Mouse (Mus musculus): ENCODE results near the gene 3110040M04Rik.

3110040M04Rik gene

DNA sequence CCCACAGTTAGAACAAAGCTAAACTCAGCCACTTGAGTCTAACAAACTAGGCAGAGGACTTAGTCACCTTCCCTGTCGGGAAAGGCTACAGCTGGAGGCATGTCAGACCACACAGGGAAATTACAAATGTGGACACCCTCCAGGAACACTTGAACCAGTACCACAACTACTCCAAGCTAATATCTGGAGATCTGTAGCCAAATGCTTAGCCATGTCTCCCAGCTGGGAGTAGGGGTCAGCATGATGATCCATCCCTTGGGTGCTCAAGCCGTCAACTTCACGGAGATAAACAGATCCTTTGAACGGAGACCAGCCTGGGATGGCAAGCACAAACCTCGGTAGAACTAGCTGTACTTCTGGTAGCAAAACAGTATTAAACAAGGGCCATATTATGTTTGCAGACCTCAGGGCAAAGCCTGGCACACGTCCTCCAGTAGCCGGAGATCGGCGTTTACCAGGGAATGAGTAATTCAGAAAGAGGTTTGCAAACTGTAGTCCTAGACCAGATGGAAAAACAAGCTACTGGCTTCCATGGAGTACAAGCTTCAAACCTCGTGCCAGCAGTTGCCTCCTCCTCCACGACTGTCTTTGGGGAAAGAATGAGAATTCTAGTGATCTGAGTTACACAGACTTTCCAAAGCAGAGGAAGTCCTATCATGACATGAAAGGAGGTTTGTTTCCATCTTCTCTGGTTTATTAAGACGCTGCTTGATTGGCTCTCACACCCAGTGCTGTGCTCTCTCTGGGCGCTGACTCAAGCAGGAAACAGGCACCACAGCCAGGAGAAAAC, 32.4 kb downstream of the 3110040M04Rik start:
- DNase-seq (ENCODE audit: low read depth): peak; percentile 73

DNA sequence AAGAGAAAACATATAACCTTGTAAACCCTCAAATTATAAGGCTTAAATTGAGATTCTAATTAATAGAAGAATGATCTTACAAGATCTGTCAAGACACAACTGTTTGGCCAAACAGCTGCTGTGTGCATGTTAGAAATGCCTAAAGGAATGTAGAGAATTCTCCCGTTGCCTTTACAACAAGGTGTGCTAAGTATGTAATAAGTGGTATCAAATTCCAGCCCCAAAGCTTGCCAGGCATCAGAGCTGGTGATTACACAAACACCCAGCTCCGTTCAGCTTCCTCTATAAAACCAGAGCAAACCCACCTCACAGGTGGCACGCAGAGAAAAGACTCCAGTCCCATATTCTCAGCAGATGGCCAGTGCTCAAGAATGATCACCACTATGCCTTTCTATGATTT, 33.9 kb downstream of the 3110040M04Rik start:
- DNase-seq (ENCODE audit: low read depth): no peak

DNA sequence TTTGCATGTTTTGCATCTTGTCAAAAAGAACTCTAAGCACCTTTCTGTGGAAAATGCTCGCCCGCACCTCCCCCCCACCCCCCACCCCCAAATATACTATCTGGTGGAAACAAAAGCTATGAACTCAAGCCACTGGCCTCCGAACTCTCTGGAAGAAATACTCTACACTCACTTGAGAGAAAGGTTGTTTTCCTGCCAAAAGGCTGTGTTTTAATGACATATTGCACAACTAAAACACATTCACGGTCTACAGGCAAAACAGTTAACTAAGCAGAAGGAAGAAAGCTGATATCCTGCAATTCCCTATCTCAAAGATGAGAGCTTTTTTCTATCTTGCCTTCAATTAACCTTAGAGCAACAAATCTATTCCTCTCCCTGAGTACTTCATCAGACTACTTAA, 39.4 kb downstream of the 3110040M04Rik start:
- DNase-seq (ENCODE audit: low read depth): no peak

DNA sequence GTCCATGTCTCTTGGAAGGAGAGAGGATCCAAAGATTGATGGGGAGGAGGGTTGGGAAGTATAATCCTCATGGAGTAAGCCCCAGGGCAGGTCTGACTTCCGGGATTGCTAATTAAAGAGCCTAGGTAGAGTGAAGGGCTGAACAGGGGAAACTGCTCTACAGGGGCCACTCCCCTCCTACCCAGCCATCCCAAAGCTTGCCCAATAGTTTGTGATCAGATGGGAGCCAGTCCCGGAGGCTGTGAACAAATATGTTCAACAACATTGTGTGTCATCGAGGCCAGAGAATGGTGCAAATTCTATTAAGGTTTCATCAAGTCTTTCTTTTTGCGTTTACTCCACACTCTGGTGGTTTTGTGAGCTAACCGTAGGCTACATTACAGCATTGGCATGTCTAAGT, 40.1 kb downstream of the 3110040M04Rik start:
- no peak for DNase-seq (ENCODE audit: low read depth)

DNA sequence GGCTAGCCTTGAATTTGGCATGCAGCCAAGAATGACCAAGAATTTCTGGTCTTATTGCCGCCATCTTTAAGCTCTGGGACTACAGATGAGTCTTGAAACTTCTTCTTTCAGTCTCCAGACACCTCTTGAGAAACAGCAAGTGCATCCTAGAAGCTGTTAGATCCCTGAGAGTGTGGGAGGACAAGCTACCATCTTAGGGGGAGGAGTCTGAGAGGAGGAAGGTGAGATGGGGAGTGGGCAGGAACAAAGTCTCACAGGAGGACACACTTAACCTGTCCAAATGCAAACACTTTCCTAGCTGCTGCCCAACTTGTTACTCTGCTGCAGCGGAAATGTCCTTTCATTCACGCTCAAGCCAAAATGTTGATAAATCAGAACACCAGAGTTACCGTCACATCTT, 40.8 kb downstream of the 3110040M04Rik start:
- no peak for DNase-seq (ENCODE audit: low read depth)

DNA sequence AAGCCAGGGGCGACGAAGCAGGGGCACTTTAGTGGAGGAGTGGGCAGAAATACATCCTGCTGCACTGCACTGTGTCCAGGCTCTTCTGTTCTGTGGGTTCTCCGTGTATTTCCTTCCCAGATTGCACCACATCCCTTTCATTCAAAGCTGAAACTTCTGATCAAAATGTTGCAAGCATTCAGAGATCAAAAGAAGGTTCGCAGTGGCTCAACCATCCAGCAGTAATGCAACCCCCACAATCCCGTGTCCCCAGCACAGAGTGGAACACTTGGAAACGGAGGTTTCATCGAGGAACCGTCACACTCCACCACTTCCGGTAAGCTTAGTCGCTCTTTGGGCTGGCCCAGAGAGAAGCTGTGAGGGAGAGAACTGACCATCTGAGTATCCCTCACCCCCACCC, 41.2 kb downstream of the 3110040M04Rik start:
- DNase-seq (ENCODE audit: low read depth): peak; percentile 49

DNA sequence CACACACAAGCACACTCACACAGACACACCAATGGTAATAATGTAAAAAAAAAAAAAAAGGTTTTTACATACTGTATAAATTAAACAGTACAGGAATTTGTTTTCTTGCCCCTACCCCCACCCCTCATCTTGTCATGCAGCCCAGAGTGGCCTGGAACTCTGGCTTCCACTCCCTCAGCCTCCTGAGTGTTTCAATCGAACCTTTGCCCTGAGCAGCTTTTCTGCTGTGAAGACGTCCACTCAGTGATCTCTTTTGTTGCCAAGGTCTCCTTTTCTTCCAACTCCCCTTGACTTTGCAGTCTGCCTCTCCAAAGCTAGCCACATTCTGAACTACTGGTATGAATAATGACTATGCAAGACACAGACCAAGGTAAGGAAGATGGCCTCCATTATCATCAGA, 41.9 kb downstream of the 3110040M04Rik start:
- DNase-seq (ENCODE audit: low read depth): no peak

DNA sequence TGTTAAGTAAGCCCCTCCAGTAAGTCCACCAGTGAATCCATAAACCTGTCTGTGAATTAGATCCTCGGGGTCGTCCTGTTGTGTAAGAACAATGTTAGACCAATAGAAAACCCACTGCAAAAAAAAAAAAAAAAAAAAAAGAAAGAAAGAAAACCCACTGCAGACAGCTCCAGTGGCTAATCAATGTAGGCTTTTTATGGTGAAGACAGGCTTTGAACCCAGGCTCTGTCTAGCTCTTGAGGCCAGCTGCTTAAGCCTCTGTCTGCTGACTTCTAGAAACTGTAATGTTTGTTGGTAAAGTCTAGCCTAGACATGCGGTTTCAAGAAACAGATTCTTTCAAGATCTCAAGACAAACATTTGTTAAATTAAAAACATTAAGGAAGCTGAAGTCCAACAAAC, 46.2 kb downstream of the 3110040M04Rik start:
- DNase-seq (ENCODE audit: low read depth): no peak

DNA sequence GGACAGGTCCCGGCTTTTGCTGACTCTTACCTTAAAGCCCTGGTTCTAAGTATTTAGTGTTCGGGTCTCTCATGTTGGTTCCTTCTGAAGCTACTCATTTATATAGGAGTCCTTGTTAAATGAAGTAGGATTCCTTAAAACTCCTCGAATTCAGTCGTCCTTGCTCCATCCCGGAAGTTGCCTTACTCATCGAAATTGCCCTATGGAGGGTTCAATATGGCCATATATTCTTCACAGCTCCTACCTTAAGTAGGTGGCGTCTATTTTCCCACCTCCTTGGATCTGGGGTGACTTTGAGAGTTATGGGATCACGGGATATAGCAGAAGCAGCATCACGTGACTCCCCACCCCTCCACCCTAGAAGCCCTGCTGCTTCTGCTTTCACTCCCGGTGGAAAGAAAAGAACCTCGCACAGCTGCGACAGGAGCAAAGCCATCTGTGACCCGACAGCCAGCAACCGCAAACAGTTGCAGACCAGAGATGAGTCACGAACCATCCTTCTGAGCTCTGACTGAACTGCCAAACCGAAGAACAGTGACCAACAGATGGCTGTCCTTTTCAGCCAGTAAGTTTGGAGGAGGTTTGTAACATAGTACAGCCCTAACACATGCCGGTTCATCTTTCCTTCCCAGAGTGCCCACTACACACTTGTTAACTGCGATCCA, 46.7 kb downstream of the 3110040M04Rik start:
- peak; percentile 97 for DNase-seq (ENCODE audit: low read depth)

DNA sequence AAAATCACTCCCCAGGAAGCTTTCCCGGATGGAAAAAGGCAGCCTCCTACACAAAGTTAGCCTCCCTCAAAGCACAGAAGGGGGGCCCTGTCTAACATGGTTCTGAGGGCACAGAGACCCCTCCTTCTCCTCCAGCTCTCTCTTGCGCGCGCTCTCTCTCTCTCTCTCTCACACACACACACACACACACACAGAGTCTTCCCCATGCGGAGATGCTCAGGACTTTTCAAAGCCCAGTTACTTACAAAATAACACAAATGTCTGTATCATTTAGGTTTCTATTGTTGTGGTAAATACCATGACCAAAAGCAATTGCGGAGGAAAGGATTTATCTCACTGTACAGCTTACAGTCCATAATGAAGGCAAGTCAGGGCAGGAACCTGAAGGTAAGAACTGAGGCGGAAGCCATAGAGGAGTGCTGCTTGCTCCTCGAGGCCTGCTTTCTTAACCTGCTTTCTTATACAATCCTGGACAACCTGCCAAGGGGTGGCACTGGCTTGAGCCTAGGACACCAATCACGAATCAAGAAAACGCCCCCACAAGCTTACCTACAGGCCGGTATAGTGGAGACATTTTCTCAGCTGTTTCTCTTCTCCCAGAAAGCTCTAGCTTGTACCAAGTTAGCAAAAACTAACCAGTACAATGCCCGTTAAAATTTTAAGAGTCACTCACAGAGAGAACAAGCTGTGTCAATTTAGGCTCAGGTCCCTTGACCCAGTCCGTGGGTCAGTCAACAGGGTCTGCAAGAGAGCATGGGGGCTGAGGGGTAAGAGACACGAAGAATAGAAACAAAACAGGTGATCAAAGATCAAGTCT, 47.5 kb downstream of the 3110040M04Rik start:
- DNase-seq (ENCODE audit: low read depth): no peak
